Mouse (Mus musculus): ENCODE measurements around the gene Brwd1.
A peak's percentile ranks its signal among the peaks of the same experiment; 100 is the strongest.
"Not testable (repeated sequence)": the region's sequence is repeated elsewhere in the genome, so short reads cannot be mapped to it uniquely, and the experiment has no call there.

Gene Brwd1

GRCm38 (mm10) chr16:95970841-95971240 is 111.5 kb downstream of the Brwd1 start:
- no peak for DNase-seq

GRCm38 (mm10) chr16:95967455-95967854 is 114.9 kb downstream of the Brwd1 start:
- DNase-seq, result no peak

GRCm38 (mm10) chr16:95964427-95965023 is 117.8 kb downstream of the Brwd1 start:
- DNase-seq, result peak; percentile 16 to 41

GRCm38 (mm10) chr16:95961484-95961883 is 120.8 kb downstream of the Brwd1 start:
- not testable (repeated sequence) for DNase-seq

- DNase-seq, result not testable (repeated sequence)
Observed at GRCm38 (mm10) chr16:95960689-95961088, 121.6 kb downstream of the Brwd1 start.

- DNase-seq, result no peak
Observed at GRCm38 (mm10) chr16:95958080-95958479, 124.2 kb downstream of the Brwd1 start.

GRCm38 (mm10) chr16:95956618-95957017 is 125.7 kb downstream of the Brwd1 start:
- DNase-seq, result peak in 1 of 2 experiments; percentile 40

- DNase-seq, result no peak
Observed at GRCm38 (mm10) chr16:95955716-95956346, 126.5 kb downstream of the Brwd1 start.

- DNase-seq, result no peak
Observed at GRCm38 (mm10) chr16:95954341-95954740, 128.0 kb downstream of the Brwd1 start.

- DNase-seq, result no peak
Observed at GRCm38 (mm10) chr16:95953159-95953650, 129.1 kb downstream of the Brwd1 start.

- no peak for DNase-seq
Observed at GRCm38 (mm10) chr16:95951471-95951870, 130.9 kb downstream of the Brwd1 start.

GRCm38 (mm10) chr16:95945389-95946311 is 136.7 kb downstream of the Brwd1 start:
- peak; percentile 87 to 88 for DNase-seq

GRCm38 (mm10) chr16:95943186-95943585 is 139.1 kb downstream of the Brwd1 start:
- DNase-seq, result no peak
